Comparison of ENCODE assay signal across 11 mouse cellular contexts in the genomic region with DNA sequence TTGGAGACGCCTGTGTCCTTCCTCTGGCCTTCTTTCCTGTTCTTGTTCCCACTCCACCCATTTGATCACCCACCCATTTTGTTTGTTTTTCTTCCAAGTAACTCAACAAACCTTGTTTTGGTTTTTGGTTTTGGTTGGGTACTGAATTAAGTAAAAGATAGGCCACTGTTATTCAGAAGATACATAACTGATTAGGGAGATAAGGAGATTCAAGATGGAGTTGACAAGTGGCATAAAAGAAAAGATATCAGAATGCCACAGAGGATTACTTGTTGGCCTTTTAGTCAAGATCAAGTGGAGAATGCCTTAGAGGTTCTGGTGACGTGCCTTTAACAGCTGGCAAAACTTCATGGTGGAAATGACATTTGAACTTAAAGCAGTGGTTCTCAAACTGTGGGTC. TPM values are rescaled to one million over a fixed set of nuclear protein-coding genes. Genes with fewer than 3 reads are reported as not detected.
A peak's percentile ranks its signal among the peaks of the same experiment; 100 is the strongest.
DNase-seq lines count a peak whose midpoint lies in the region; ATAC-seq and TF ChIP-seq lines count a peak whose summit lies in the region.
"Had no signal": no experiment of that assay in that cellular context is flagged by ENCODE, and none has a peak within 500 bp of the region (broad histone marks: within the 10 kb centered on the region; RNA-seq: fewer than 3 reads in every experiment).

No protein-coding gene starts in this region.

- ATAC-seq in intestine, embryonic 14.5 days (replicated peaks; ENCODE audit: low FRiP score, low TSS enrichment, low read depth): no peak
- ATAC-seq in intestine, postnatal 0 days: no peak
- no peak for ATAC-seq in megakaryocyte, adult 5-6 weeks (ENCODE audit: poor library complexity, severe bottlenecking)
- no peak for ATAC-seq in embryonic facial prominence, embryonic 13.5 days (ENCODE audit: insufficient number of reproducible peaks, insufficient read depth, low FRiP score, low TSS enrichment, low read depth)
- ATAC-seq: intestine, embryonic 16.5 days had no signal

- no peak overlapping the region for H3K9ac ChIP-seq in intestine, embryonic 14.5 days (ENCODE audit: low read length)
- no peak overlapping the region for H3K9ac ChIP-seq in intestine, postnatal 0 days (ENCODE audit: low read depth, low read length)
- H3K9ac ChIP-seq in embryonic facial prominence, embryonic 13.5 days: no peak overlapping the region

- peaks cover 29% of the 10 kb centered on the region for H3K79me2 ChIP-seq in myocyte (ENCODE audit: control insufficient read depth, insufficient read depth)

- DNase-seq in intestine, embryonic 14.5 days (ENCODE audit: low spot score): no peak
- DNase-seq in spleen, postnatal 14 days (ENCODE audit: low spot score in 2 of 2): no peak
- DNase-seq: adrenal gland, adult 8-10 months; cerebellum, postnatal 14 days; heart, postnatal 4 days had no signal

- no peak for TF ChIP-seq CTCF in intestine, postnatal 0 days (IDR thresholded peaks at IDR 0.05; ENCODE audit: low read depth)

- no peak overlapping the region for H3ac ChIP-seq in myocyte (ENCODE audit: control insufficient read depth, insufficient read length)

- TF ChIP-seq POLR2A in myocyte (IDR thresholded peaks at IDR 0.05; ENCODE audit: insufficient read length, low read depth): no peak

- H3K4me2 ChIP-seq in intestine, embryonic 14.5 days (ENCODE audit: low read length): peak overlapping the region; percentile 56; the same call in 1 of the 2 replicates
- no peak overlapping the region for H3K4me2 ChIP-seq in intestine, postnatal 0 days (replicated peaks; ENCODE audit: low read depth)
- H3K4me2 ChIP-seq in embryonic facial prominence, embryonic 13.5 days: 0 out of 2 replicates have a peak overlapping the region, but pooled peaks have one; percentile 82
- H3K4me2 ChIP-seq in myocyte (ENCODE audit: low read depth): peak overlapping the region; percentile 68

- no peak overlapping the region for H3K27ac ChIP-seq in intestine, embryonic 14.5 days (ENCODE audit: low read depth)
- H3K27ac ChIP-seq in intestine, postnatal 0 days (ENCODE audit: low read depth, low read length): no peak overlapping the region
- H3K27ac ChIP-seq in embryonic facial prominence, embryonic 13.5 days: no peak overlapping the region

- no peaks in the 10 kb centered on the region for H3K9me3 ChIP-seq in intestine, embryonic 14.5 days (ENCODE audit: control insufficient read depth, low read length)
- no peaks in the 10 kb centered on the region for H3K9me3 ChIP-seq in intestine, postnatal 0 days (ENCODE audit: control insufficient read depth)
- no peaks in the 10 kb centered on the region for H3K9me3 ChIP-seq in megakaryocyte, embryonic 14.5 days
- H3K9me3 ChIP-seq in embryonic facial prominence, embryonic 13.5 days: no peaks in the 10 kb centered on the region

- 70% methylated on average over 2 of the region's 2 CpGs for WGBS in intestine, embryonic 14.5 days
- 72% methylated on average over 2 of the region's 2 CpGs for WGBS in intestine, postnatal 0 days
- 69% methylated on average over 2 of the region's 2 CpGs for WGBS in embryonic facial prominence, embryonic 13.5 days

- peaks cover 19% of the 10 kb centered on the region for H3K4me1 ChIP-seq in intestine, embryonic 14.5 days (replicated peaks; ENCODE audit: control insufficient read depth, insufficient read depth, low read length)
- H3K4me1 ChIP-seq in intestine, postnatal 0 days (replicated peaks; ENCODE audit: control insufficient read depth, insufficient read depth, low read length): no peaks in the 10 kb centered on the region
- peaks cover 55% of the 10 kb centered on the region for H3K4me1 ChIP-seq in megakaryocyte, embryonic 14.5 days
- H3K4me1 ChIP-seq in embryonic facial prominence, embryonic 13.5 days: peaks cover 27% of the 10 kb centered on the region

- no peak overlapping the region for H3K4me3 ChIP-seq in intestine, embryonic 14.5 days (ENCODE audit: low read depth, low read length)
- H3K4me3 ChIP-seq in intestine, postnatal 0 days (ENCODE audit: low read depth, low read length): no peak overlapping the region
- H3K4me3 ChIP-seq in megakaryocyte, embryonic 14.5 days (replicated peaks): peak overlapping the region; percentile 99
- no peak overlapping the region for H3K4me3 ChIP-seq in embryonic facial prominence, embryonic 13.5 days
- peak overlapping the region; percentile 37 for H3K4me3 ChIP-seq in myocyte

- no peaks in the 10 kb centered on the region for H3K27me3 ChIP-seq in intestine, embryonic 14.5 days (replicated peaks; ENCODE audit: control insufficient read depth, insufficient read depth, low read length)
- no peaks in the 10 kb centered on the region for H3K27me3 ChIP-seq in intestine, postnatal 0 days (replicated peaks; ENCODE audit: control insufficient read depth, insufficient read depth, low read length)
- no peaks in the 10 kb centered on the region for H3K27me3 ChIP-seq in megakaryocyte, embryonic 14.5 days (replicated peaks)
- H3K27me3 ChIP-seq in embryonic facial prominence, embryonic 13.5 days: no peaks in the 10 kb centered on the region
- H3K27me3 ChIP-seq in myocyte (ENCODE audit: control insufficient read depth, insufficient read depth, insufficient read length): no peaks in the 10 kb centered on the region

- H3K36me3 ChIP-seq in intestine, embryonic 14.5 days (ENCODE audit: control insufficient read depth, insufficient read depth, low read length): no peaks in the 10 kb centered on the region
- no peaks in the 10 kb centered on the region for H3K36me3 ChIP-seq in intestine, postnatal 0 days (ENCODE audit: control insufficient read depth, insufficient read depth)
- peaks cover 6% of the 10 kb centered on the region for H3K36me3 ChIP-seq in megakaryocyte, embryonic 14.5 days (replicated peaks; ENCODE audit: low read length)
- no peaks in the 10 kb centered on the region for H3K36me3 ChIP-seq in embryonic facial prominence, embryonic 13.5 days
- H3K36me3 ChIP-seq in myocyte (ENCODE audit: control insufficient read depth, insufficient read depth): no peaks in the 10 kb centered on the region

TF ChIP-seq in myocyte, 11 proteins besides CTCF, POLR2A, EP300 and RAD21:
- TF ChIP-seq POLR2AphosphoS2 (IDR thresholded peaks at IDR 0.05; ENCODE audit: insufficient read length, low read depth) (no peak), CEBPB (IDR thresholded peaks at IDR 0.05; ENCODE audit: insufficient read depth, poor library complexity, severe bottlenecking) (no peak), MAX (IDR thresholded peaks at IDR 0.05; ENCODE audit: low read depth) (no peak), SRF (IDR thresholded peaks at IDR 0.05; ENCODE audit: control insufficient read depth, insufficient read length, low read depth) (no peak), MYOG (IDR thresholded peaks at IDR 0.05; ENCODE audit: control insufficient read depth in 1 of 3, insufficient read depth in 1 of 3, insufficient read length in 2 of 3, low read depth in 2 of 3) (no peak), REST (IDR thresholded peaks at IDR 0.05; ENCODE audit: insufficient read depth, insufficient read length) (no peak), TCF3 (IDR thresholded peaks at IDR 0.05; ENCODE audit: insufficient read length, low read depth) (no peak), MYOD1 (IDR thresholded peaks at IDR 0.05; ENCODE audit: control insufficient read depth in 1 of 3, insufficient read length in 2 of 3, low read depth in 2 of 3) (no peak), TCF12 (IDR thresholded peaks at IDR 0.05; ENCODE audit: insufficient read depth, poor library complexity, severe bottlenecking) (no peak), E2F4 (IDR thresholded peaks at IDR 0.05; ENCODE audit: insufficient read depth) (no peak), USF1 (IDR thresholded peaks at IDR 0.05; ENCODE audit: low read depth) (no peak)

RNA-seq across cellular contexts. Expression of gene Cops7b, which starts 1.0 kb away (rescaled TPM):
- 36.9 and 43.0 TPM in 2 replicates for polyA plus RNA-seq in intestine, embryonic 14.5 days (2014; fragmentation: Nextera tagmentation; extraction: Ambion mirVana)
- polyA plus RNA-seq in intestine, postnatal 0 days (2015; fragmentation: Nextera tagmentation; extraction: Ambion mirVana): 14.2 and 15.7 TPM in 2 replicates
- polyA plus RNA-seq in megakaryocyte, embryonic 14.5 days (2012; ENCODE audit: insufficient read depth, low replicate concordance): 16.3 and 36.3 TPM in 2 replicates
- 5.8 and 6.8 TPM in 2 replicates for total RNA-seq in megakaryocyte, adult 5-6 weeks (2015)
- total RNA-seq in megakaryocyte, adult 5-6 weeks (2017): 11.8 and 30.3 TPM in 2 replicates
- polyA plus RNA-seq in embryonic facial prominence, embryonic 13.5 days (2015; fragmentation: Nextera tagmentation; extraction: Ambion mirVana): 46.8 and 54.5 TPM in 2 replicates
- polyA plus RNA-seq in myocyte (2012; fragmentation: generic; extraction: Trizol): 20.4 TPM

RNA-seq across cellular contexts. Expression of gene Pde6d, which starts 1.3 kb away (rescaled TPM):
- 45.7 and 46.0 TPM in 2 replicates for polyA plus RNA-seq in intestine, embryonic 14.5 days (2014; fragmentation: Nextera tagmentation; extraction: Ambion mirVana)
- 41.9 and 42.6 TPM in 2 replicates for polyA plus RNA-seq in intestine, postnatal 0 days (2015; fragmentation: Nextera tagmentation; extraction: Ambion mirVana)
- polyA plus RNA-seq in megakaryocyte, embryonic 14.5 days (2012; ENCODE audit: insufficient read depth, low replicate concordance): 24.8 and 45.8 TPM in 2 replicates
- total RNA-seq in megakaryocyte, adult 5-6 weeks (2015): 33.6 and 38.8 TPM in 2 replicates
- total RNA-seq in megakaryocyte, adult 5-6 weeks (2017): 14.3 and 17.2 TPM in 2 replicates
- 70.7 and 78.5 TPM in 2 replicates for polyA plus RNA-seq in embryonic facial prominence, embryonic 13.5 days (2015; fragmentation: Nextera tagmentation; extraction: Ambion mirVana)
- polyA plus RNA-seq in myocyte (2012; fragmentation: generic; extraction: Trizol): 50.0 TPM

RNA-seq across cellular contexts. Expression of gene Ptma, which starts 57.2 kb away (rescaled TPM):
- 2,795 and 2,826 TPM in 2 replicates for polyA plus RNA-seq in intestine, embryonic 14.5 days (2014; fragmentation: Nextera tagmentation; extraction: Ambion mirVana)
- polyA plus RNA-seq in intestine, postnatal 0 days (2015; fragmentation: Nextera tagmentation; extraction: Ambion mirVana): 1,008 and 1,098 TPM in 2 replicates
- 6,261 and 14,151 TPM in 2 replicates for polyA plus RNA-seq in megakaryocyte, embryonic 14.5 days (2012; ENCODE audit: insufficient read depth, low replicate concordance)
- total RNA-seq in megakaryocyte, adult 5-6 weeks (2015): 3,234 and 3,618 TPM in 2 replicates
- 4,288 and 4,305 TPM in 2 replicates for total RNA-seq in megakaryocyte, adult 5-6 weeks (2017)
- 3,278 and 3,456 TPM in 2 replicates for polyA plus RNA-seq in embryonic facial prominence, embryonic 13.5 days (2015; fragmentation: Nextera tagmentation; extraction: Ambion mirVana)
- polyA plus RNA-seq in myocyte (2012; fragmentation: generic; extraction: Trizol): 593 TPM

Comparison
In these comparisons a context has a peak if more than half of its experiments do, and no peak if none do; other contexts are left out.
1. H3K4me3 ChIP-seq: peak in megakaryocyte, embryonic 14.5 days (single experiment) and myocyte (single experiment); none in intestine, embryonic 14.5 days (single experiment), intestine, postnatal 0 days (single experiment) and embryonic facial prominence, embryonic 13.5 days (single experiment).